Mouse (Mus musculus) left cerebral cortex, adult 2 months (tissue): ENCODE measurements around the gene Zfp36. TPM values are rescaled to one million over a fixed set of nuclear protein-coding genes. Genes with fewer than 3 reads are reported as not detected.

Experiments used
- DNase-seq, 2 experiments: peaks; one replicate each; pipeline ENCODE4 v3.0.0; 2021 to 2022; ENCODE audit warnings: low spot score in 2 of 2, mixed read lengths in 1 of 2; ENCODE audit errors: extremely low spot score in 1 of 2
- H3K27ac ChIP-seq: fragments of 200-600 bp; 2 replicates; pipeline ENCODE4 v1.8.1; 2022
- H3K4me3 ChIP-seq: fragments of 200-600 bp; 2 replicates; pipeline ENCODE4 v1.8.1; 2022
- CTCF ChIP-seq: fragments of 200-600 bp; IDR thresholded peaks from 2 replicates; pipeline ENCODE4 v1.8.1; 2022; ENCODE audit warnings: antibody characterized with exemption, mild to moderate bottlenecking, moderate library complexity
- intact Hi-C: fragments of 180-260 bp; cut with DNase I; formaldehyde crosslinking; loops from one replicate; pipeline ENCODE4 v1.15.1; 2025
- total RNA-seq, 2 experiments: library from RNA; stranded (reverse); gene quantifications; 2 replicates each; pipeline ENCODE4 v1.2.3; 2021

Zfp36 gene
- total RNA-seq, 2 experiments from 2014 or later, result 2.3 to 2.8 TPM

DNA sequence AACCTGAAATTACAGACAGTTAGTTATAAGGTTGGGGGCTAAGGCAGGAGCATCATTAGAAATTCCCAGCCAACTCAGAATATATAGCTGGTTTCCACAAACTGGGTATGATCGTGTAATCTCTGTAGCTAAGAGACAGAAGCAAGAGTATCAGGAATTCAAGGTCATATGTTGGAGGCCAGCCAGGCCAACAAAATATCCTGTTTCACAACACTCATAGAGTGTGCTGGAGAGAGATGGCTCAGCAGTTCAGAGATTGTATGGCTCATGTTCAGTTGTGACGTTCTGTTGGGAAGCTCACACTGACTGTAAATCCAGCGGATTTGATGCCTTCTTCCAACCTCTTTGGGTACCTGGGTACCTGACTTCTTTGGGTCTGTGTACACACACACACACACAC is 32.3 kb downstream of the Zfp36 start:
- H3K27ac ChIP-seq, result no peak overlapping the region
- no peak overlapping the region for H3K4me3 ChIP-seq
- no peak for DNase-seq
- TF ChIP-seq CTCF, result no peak
- intact Hi-C loops, result no loop called here

GRCm38 (mm10) chr7:28344637-28345036 is 35.4 kb downstream of the Zfp36 start:
- peak; percentile 77 for TF ChIP-seq CTCF
- DNase-seq, result peak in 1 of 2 experiments; percentile 60
- intact Hi-C loops, result no loop called here
- Histone ChIP-seq H3K27ac (no peak overlapping the region), H3K4me3 (no peak overlapping the region)

DNA sequence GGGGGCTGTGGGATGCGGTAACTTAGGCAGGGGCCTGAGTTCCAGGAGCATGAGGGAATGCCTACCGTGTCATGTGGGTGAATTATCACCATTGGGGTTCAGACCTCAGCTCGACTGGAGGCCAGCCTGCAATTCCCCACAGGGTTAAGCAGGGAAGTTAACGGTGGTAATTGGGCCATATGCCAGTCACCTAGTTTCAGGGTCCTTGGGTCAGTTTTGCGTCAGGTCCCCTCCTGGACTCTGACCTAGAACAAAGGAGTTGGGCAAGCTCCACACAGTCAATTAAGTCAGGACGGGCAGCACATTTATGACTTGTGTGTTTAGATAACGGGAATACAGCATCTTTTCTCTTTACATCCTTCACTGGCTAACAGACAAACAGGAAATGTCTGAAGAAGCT is 38.7 kb downstream of the Zfp36 start:
- DNase-seq, result no peak
- no peak overlapping the region for H3K27ac ChIP-seq

DNA sequence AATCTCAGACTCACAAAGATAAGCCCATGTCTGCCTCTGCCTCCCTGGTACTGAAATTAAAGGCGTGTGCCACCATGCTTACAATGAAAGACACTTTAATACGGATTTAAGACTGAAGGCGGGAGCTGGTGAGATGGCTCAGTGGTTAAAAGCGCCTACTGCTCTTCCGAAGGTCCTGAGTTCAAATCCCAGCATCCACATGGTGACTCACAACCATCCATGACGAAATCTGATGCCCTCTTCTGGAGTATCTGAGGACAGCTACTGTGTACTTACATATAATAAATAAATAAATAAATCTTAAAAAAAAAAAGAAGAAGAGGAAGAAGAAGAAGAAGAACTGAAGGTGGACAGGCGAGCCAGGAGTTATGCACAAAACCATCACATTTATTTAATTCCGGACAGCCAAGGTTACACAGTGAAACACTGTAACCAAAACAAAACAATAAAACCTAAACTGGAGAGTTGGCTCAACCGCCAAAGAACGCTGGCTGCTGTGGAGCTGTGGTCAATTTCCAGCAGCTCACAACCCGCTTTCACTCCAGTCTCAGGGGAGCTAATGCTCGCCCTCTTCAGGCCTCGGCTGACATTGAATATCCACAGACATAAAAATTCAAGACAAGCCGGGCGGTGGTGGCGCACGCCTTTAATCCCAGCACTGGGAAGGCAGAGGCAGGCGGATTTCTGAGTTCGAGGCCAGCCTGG is 40.7 kb downstream of the Zfp36 start:
- DNase-seq, result peak in 1 of 2 experiments; percentile 29
- intact Hi-C loops, result loop anchor here (2.0 to 5.0 kb wide), 2 partner anchors 27 to 62 kb away; partner anchors contain the start of genes Eid2b and Timm50
- TF ChIP-seq CTCF, result peak; percentile 42
- Histone ChIP-seq H3K4me3 (peak overlapping the region; percentile 84), H3K27ac (peak overlapping the region; percentile 91)

More for the DNA sequence above, 38.7 kb downstream of the Zfp36 start:
- no peak for TF ChIP-seq CTCF
- no peak overlapping the region for H3K4me3 ChIP-seq
- intact Hi-C loops, result no loop called here

DNA sequence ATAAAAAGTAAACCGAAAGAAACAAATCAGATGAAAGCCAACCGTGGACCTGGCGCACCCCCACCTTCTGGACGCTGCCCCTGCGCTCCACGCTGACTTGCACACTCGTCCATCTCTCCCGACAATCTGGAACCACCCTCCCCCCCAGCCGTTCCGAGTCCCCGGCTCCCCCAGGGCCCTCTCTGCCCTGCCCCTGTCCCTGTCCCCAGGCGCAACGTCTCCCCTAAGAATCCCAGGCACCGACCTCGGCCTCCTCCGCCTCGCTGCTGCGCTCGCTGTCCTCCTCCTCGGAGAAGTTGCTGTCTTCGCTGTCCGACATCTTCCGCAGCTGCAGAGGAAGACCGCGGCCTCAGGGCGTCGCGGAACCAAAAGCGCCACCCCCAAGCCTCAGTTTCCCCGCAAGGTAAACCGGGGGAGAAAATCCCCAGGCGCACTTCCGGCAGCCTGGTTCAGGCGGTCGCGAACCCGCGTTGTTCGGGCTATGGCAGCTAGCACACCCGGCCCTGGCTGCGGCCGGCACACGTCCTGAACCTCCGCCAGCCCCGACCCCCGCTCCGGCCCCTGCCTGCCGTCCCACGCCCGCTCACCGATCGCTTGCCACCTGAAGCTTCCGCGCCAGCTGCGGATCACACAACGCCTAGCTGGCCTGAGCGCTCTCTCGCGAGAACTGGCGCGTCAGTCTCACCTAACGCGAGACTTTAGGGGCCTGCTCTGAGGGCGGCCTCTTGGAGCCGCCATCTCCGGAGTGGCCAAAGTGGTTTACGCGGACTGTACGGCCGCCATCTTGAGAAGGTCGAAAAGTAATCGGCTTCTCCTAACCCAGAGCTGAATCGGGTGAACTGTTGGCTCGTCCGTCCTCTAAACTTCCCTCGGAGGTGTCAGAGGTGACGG is 41.7 kb downstream of the Zfp36 start, which contains the start of gene Supt5:
Supt5 (minus strand) TSS at position 639 of the 891 bp plus-strand sequence.
- H3K27ac ChIP-seq, result peak within 1 kb of the TSS; percentile 91
- DNase-seq, result peak; percentile 95 to 97
- peak within 1 kb of the TSS; percentile 84 for H3K4me3 ChIP-seq
- TF ChIP-seq CTCF, result no peak
- intact Hi-C loops, result loop anchor here (1.0 to 5.0 kb wide), 3 partner anchors 12 to 61 kb away; partner anchors contain the start of genes Eid2b, Rps16 and Timm50

- intact Hi-C loops, result loop anchor here (5.0 kb wide), 1 partner anchor 58 kb away; the partner anchor contains the start of gene Eid2b
- TF ChIP-seq CTCF, result no peak
- no peak for DNase-seq
- H3K27ac ChIP-seq, result no peak overlapping the region
- H3K4me3 ChIP-seq, result no peak overlapping the region
Observed at GRCm38 (mm10) chr7:28335471-28335870, 44.6 kb downstream of the Zfp36 start.

DNA sequence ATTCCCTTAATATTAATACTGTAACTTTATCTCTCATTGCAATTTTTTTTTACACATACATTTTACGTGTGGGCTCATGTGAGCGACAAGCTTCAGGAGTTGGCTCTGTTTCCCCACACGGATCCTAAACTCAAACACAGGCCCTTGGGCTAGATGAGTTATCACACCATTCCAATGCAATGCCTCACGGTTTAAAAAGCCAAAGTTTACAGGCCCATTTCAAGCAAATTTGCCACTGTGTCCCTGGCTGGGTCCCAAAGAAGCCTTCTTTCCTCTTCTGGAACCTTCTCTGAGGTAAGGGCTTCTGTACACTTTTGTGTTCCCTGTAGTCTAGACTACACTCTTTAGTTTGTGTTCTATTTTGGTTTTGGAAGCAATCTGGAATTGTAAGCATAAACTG is 45.5 kb downstream of the Zfp36 start:
- Histone ChIP-seq H3K27ac (no peak overlapping the region), H3K4me3 (no peak overlapping the region)
- DNase-seq, result no peak
- intact Hi-C loops, result no loop called here
- TF ChIP-seq CTCF, result no peak

DNA sequence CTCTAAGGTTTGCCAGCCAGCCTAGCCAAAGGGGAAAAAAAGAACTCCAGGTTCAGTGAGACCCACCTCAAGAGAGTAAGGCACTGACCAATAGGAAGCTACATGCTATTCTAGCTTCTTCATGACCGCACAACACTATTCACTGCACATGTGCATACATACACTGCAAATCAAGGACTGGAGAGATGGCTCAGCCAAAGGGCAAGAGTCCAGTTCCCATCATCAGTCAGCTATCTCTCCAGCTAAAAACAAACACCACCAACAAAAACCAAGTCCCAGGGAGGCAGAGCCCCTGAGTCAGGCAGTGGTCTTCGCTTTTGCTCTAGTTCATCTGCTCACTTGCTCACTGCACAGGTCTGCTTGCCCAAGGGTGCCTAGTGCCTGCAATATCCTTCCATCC is 51.8 kb downstream of the Zfp36 start:
- no peak for TF ChIP-seq CTCF
- Histone ChIP-seq H3K4me3 (no peak overlapping the region), H3K27ac (no peak overlapping the region)
- DNase-seq, result no peak
- intact Hi-C loops, result no loop called here

Other genes with a start within 250 kb of the Zfp36 start
- 10 to 100 TPM; 50.0 to 52.1 TPM for gene Fbl, start 210.5 kb downstream of the Zfp36 start, total RNA-seq
- 10 to 100 TPM; 49.8 to 50.2 TPM for gene Dyrk1b, start 200.8 kb downstream of the Zfp36 start, total RNA-seq
- gene Eid2, start 112.4 kb downstream of the Zfp36 start, total RNA-seq, result 10 to 100 TPM; 63.3 to 64.4 TPM
- gene Eid2b, start 102.5 kb downstream of the Zfp36 start, total RNA-seq, result 10 to 100 TPM; 32.3 to 33.4 TPM
- gene Selenov, start 89.1 kb downstream of the Zfp36 start, total RNA-seq, result 1 to 10 TPM in 1 of 2 experiments, under 1 TPM in 1; 0.79 to 1.1 TPM
- 1 to 10 TPM; 1.1 to 1.9 TPM for gene Dll3, start 78.0 kb downstream of the Zfp36 start, total RNA-seq
- 10 to 100 TPM; 41.7 to 47.0 TPM for gene Timm50, start 68.2 kb downstream of the Zfp36 start, total RNA-seq
- 100 to 1,000 TPM; 124 to 126 TPM for gene Supt5, start 41.5 kb downstream of the Zfp36 start, total RNA-seq
- gene Rps16, start 29.6 kb downstream of the Zfp36 start, total RNA-seq, result 100 to 1,000 TPM; 440 to 450 TPM
- gene Plekhg2, start 7.7 kb downstream of the Zfp36 start, total RNA-seq, result 1 to 10 TPM; 7.1 to 7.7 TPM
- gene Med29, start 12.5 kb upstream of the Zfp36 start, total RNA-seq, result 10 to 100 TPM; 18.1 to 18.8 TPM
- gene Paf1, start 12.7 kb upstream of the Zfp36 start, total RNA-seq, result 10 to 100 TPM; 65.7 to 66.8 TPM
- 1 to 10 TPM; 1.3 to 1.6 TPM for gene Gmfg, start 57.2 kb upstream of the Zfp36 start, total RNA-seq
- gene Lrfn1, start 71.7 kb upstream of the Zfp36 start, total RNA-seq, result 100 to 1,000 TPM in 1 of 2 experiments, 10 to 100 TPM in 1; 96.7 to 105 TPM
- not detected for gene Ifnl2, start 130.2 kb upstream of the Zfp36 start, total RNA-seq
- gene Ifnl3, start 142.6 kb upstream of the Zfp36 start, total RNA-seq, result not detected
- gene Sycn, start 160.6 kb upstream of the Zfp36 start, total RNA-seq, result not detected
- gene Nccrp1, start 167.0 kb upstream of the Zfp36 start, total RNA-seq, result under 1 TPM in 1 of 2 experiments, not detected in 1; 0.30 TPM
- gene Samd4b, start 217.9 kb upstream of the Zfp36 start, total RNA-seq, result 10 to 100 TPM; 74.9 to 78.9 TPM
- 1 to 10 TPM; 8.2 to 9.8 TPM for gene Pak4, start 217.9 kb upstream of the Zfp36 start, total RNA-seq